Mouse (Mus musculus): ENCODE results near the gene Fgd2.
"Not testable (repeated sequence)": the region's sequence is repeated elsewhere in the genome, so short reads cannot be mapped to it uniquely, and the experiment has no call there.

Fgd2 gene

DNA sequence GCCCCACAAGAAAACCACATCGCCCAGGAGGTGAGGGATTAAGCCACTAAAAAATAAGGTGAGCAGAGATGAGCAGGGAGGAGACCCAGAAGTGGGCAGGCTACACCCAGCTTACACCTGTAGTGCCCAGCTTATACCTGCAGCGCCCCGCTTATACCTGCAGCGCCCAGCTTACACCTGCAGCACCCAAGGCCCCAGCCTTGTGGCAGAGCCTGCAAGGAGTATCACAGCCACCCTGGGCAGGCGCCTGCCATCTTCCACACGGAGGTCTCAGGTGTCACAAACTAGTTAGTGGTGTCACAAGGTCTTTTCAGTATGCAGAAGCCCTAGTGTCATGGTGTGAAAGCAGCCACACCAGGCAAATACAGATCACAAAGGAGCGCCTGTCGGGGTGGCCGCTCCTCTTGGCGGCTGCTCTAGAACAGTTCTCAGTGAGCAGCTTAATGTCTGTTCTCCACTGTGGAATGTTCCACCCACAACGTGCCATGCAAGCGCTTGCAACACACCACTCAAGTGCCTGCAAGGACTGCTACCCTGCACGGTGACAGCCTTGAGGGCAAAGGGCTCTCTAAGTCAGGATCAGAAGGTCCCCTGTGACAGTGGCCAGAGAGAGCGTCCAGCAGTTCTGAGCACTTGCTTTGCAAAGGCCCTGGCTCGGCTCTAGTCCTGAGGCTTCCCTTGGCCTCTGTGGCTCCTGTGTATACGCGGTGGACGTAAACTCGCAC is 24.3 kb upstream of the Fgd2 start:
- no peak for DNase-seq (ENCODE audit: extremely low read depth, low read depth, low spot score)

GRCm38 (mm10) chr17:29337979-29338823 is 22.5 kb upstream of the Fgd2 start:
- no peak for DNase-seq (ENCODE audit: extremely low read depth, low read depth, low spot score)

DNA sequence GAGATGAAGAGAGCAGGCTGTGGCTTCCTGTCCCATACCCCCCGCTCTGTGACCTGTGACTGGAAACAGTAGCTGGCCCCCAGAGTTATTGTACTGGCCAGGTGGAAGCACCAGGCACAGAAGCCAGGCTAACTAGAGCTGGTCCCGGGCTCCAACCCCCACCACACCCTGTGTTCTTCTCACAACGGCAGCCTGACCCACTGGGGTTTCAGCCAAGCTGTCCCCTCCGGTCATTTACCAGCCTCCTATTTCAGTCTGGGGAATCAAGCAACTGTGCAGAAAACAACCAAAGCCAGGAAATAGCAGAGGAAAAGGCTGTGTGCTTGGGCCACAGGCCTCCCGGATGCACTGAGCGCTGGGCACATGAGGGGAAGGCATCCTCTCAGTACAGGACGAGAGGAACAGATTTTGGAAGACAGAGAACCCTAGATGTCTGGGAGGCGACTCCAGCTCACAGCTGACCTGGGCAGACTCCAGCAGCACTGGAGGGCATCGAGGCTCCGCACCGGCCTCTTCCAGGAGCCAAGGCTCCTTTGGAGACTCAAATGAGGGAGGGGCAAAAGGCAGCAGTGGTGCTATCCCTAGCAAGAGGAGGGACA is 21.4 kb upstream of the Fgd2 start:
- no peak for DNase-seq (ENCODE audit: extremely low read depth, low read depth, low spot score)

GRCm38 (mm10) chr17:29340406-29341261 is 20.1 kb upstream of the Fgd2 start:
- no peak for DNase-seq (ENCODE audit: extremely low read depth, low read depth, low spot score)

DNA sequence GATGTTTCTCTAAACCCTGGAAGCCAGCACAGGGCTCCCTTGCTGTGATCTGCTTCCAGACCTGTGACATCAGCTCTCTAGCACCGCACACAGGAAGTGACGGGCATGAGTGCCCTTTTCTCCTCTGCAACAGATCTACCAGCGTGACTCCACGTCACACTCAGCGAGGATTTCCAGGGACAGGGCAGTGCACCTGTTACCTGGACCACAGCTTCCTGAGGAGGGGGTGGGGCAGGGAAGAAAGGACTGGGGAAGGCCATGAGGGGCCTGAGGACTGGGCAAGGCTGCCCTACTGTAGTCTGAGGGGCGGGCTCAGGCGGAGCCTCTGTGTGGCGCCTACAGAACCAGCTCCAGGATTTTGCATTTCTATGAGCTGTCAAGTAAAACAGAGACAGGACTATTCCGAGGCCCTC is 19.1 kb upstream of the Fgd2 start:
- DNase-seq (ENCODE audit: extremely low read depth, low read depth, low spot score), result no peak

DNA sequence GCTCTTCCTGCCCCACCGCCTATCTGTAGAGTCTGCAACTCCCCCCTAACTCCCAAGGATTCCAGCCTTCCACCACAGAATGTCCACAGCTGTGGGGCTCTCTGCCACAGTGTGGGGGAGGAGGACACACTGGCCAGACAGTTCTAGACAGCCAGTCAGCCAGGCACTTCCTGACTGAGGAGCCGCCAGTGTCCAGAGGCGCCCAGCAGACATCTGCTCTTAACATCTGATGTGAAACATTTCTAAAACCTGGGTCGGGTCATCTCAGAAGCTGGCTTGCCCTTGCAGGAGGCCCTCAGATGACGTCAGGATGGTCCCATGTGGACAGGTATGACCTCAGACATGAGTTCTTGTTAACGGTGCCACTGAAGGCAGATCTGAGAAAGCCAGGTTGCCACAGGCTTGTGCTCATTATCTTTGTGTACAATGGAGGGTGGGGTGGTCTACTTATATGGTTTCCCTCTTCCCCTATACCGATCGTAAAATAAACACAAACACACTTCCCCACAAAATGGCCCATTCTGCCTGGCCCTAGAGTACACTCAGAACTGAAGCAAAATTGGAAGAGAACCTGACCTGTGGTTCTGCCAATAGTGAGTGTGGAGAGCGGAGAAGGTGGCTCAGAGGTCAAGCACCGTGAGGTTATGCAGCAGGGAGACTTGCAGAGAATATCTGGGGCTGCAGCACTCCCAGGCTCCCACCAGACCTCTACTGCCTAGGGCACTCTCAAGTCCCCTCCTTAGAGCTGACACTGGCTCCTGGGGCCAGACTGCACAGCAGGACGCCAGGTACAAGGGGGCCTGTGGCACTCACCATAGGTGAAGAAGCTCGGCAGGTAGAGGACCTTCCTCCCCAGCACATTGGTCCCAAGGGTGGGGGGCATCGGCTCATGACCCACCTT is 18.5 kb upstream of the Fgd2 start:
- DNase-seq (ENCODE audit: extremely low read depth, low read depth, low spot score), result no peak

DNA sequence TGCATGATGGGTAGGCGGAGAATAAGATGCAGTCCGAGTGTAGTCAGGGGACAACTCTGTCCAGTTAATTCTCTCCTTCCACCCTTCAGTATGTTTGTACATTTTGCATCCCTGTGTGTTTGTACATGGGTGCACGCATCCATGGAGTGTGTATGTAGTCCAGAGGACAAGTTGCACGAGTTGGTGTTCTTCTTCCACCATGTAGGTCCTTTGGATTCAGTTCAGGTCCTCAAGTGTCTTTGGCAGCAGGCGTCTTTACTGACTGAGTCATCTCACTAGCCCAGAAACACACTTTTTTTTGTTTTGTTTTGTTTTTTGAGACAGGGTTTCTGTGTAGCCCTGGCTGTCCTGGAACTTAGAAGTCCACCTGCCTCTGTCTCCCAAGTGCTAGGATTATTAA is 17.5 kb upstream of the Fgd2 start:
- DNase-seq (ENCODE audit: extremely low read depth, low read depth, low spot score), result no peak

GRCm38 (mm10) chr17:29345272-29345671 is 15.4 kb upstream of the Fgd2 start:
- no peak for DNase-seq (ENCODE audit: extremely low read depth, low read depth, low spot score)

- no peak for DNase-seq (ENCODE audit: extremely low read depth, low read depth, low spot score)
Measured at GRCm38 (mm10) chr17:29346496-29347125, 14.1 kb upstream of the Fgd2 start.

DNA sequence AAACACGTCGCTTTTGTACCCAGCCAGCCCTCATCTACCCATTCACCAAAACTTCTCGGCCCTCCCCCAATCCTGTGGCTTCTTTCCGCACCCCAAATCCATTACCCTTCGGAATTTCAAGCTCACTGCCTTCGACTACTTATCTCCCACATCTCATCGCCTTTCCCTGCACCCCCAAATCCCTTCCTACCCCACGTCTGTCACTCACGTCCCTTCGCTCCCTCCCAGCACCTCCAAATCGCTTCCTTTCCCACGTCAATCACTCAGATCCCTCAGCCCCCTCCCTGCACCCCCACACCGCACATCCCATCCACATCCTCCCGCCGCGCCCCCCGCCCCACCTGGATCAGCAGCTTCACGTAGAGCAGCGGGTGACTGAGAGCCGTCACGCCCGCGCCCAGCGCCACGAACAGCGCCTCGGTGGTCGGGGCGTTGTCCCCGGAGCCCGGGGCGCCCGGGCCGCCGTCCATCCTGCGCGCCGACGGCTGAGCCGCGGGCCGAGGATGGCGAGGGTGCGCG is 13.5 kb upstream of the Fgd2 start:
- no peak for DNase-seq (ENCODE audit: extremely low read depth, low read depth, low spot score)

DNA sequence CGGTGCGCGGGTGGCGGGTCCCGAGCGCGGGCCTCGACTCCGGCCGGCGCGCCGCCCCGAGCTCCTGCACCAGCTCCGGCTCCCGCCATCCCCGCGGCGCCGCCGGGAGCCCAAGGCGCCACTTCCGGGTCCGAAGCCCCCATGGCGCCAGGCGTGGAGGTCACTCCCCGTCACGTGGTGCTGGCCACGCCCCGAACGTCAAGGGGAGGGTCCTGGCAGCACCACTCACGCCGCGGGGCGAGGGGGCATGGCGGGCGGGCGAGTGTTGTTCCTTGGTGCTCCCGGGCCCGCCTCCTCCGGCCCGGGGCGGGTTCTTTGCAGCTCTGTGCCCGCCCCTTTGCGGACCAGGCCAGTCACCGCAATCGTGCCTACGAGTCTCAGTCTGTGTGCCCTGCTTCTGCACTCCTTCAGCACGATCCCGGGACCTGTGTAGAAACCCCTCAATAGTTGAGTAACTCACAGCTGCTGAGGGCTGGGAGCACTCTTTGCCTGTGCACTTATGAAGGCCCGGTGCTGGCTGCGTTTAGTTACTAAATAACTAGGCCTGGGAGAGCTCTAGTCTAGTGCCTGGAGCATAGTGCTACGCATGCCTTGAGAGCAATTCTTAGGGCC is 13.0 kb upstream of the Fgd2 start, which contains the start of gene Mtch1:
Mtch1 (minus strand) TSS at position 290 of the 612 bp plus-strand sequence.
- DNase-seq (ENCODE audit: extremely low read depth, low read depth, low spot score), result no peak

DNA sequence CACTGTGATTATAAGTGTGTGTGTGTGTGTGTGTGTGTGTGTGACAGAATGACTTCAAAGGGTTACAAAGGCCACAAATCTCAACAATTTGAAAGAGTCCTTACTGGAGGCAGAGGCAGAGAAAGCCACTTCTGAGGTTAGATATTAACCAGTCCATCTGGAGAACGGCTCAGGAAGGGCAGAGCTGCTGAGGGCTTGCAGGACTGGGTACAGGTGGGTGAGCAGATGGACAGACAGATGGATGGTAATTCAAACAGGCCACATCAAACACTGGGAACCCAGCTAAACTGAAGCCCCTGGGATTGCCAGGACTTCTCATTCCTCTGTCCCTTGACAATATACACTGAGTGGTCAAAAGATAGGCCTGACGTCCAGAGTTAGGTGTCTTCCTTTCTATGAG is 11.7 kb upstream of the Fgd2 start:
- DNase-seq (ENCODE audit: extremely low read depth, low read depth, low spot score), result no peak

DNA sequence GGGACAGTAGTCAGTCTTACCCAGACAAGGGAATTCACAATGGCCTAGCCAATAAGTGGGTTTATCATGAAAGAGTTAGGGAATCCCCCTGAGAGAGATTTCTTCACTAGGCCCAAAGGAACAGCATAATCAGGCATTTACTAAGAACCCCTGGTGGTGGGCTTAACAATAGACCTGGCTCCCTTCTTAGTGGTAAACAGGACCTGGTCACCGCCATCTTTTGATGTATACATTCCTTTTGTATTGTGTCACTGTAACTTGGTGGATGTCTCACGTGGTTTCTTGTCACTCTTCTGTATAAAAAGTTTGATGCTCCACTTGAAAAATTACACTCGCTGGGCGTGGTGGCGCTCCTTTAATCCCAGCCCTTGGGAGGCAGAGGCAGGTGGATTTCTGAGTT is 9.7 kb upstream of the Fgd2 start:
- DNase-seq (ENCODE audit: extremely low read depth, low read depth, low spot score), result not testable (repeated sequence)

- DNase-seq (ENCODE audit: extremely low read depth, low read depth, low spot score), result no peak
Measured at GRCm38 (mm10) chr17:29355461-29355840, 5.3 kb upstream of the Fgd2 start.

GRCm38 (mm10) chr17:29355841-29356478 is 4.8 kb upstream of the Fgd2 start:
- DNase-seq (ENCODE audit: extremely low read depth, low read depth, low spot score), result no peak

GRCm38 (mm10) chr17:29356479-29356856 is 4.2 kb upstream of the Fgd2 start:
- DNase-seq (ENCODE audit: extremely low read depth, low read depth, low spot score), result no peak

- DNase-seq (ENCODE audit: extremely low read depth, low read depth, low spot score), result no peak
Measured at GRCm38 (mm10) chr17:29356882-29357281, 3.8 kb upstream of the Fgd2 start.

GRCm38 (mm10) chr17:29358928-29359327 is 1.8 kb upstream of the Fgd2 start:
- no peak for DNase-seq (ENCODE audit: extremely low read depth, low read depth, low spot score)
